In the genomic region with DNA sequence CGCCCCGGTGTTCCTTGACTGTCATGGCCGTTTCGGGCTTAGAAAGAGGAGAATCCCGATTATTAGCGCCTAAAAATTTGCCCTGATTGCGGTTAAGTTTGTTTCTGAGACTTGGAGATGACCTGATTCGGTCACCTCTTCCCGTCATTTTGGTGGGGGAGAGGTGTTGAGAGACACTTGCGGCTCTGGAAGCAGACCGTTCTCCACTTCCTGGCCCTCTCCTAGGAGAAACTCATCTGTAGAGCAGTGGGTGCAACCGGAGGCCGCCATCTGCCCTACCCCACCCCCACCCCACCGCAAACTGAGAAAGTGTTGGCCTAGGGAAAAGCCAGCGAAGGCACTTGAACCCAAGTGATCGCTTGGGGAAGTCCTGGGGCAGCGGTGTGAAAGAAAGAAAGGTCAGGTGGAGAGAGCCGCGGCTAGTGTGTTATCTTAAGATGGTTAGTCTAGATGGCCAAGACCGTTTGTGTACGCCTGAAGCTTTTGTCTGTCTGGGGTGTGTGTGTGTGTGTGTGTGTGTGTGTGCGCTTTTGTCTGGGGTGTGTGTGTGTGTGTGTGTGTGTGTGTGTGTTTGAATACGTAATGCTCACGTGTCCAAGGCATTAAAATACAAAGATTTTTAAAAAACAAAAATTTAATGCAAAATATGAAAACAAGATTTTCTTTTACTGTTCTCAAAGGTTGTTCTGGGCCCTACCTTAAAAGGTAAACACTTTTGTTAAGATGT, we compare ENCODE assay signal across 8 mouse cellular contexts. TPM values are rescaled to one million over a fixed set of nuclear protein-coding genes. Genes with fewer than 3 reads are reported as not detected.
DNase-seq lines count a peak whose midpoint lies in the region; ATAC-seq lines count a peak whose summit lies in the region.

No protein-coding gene starts in this region.

- H3K27ac ChIP-seq in forebrain, embryonic 11.5 days (ENCODE audit: low read depth, low read length), result peak overlapping the region; percentile 99
- H3K27ac ChIP-seq in midbrain, embryonic 12.5 days (replicated peaks), result peak overlapping the region; percentile 99

- H3K9me3 ChIP-seq in forebrain, embryonic 11.5 days (ENCODE audit: control insufficient read depth, low read length), result no peaks in the 10 kb centered on the region
- no peaks in the 10 kb centered on the region for H3K9me3 ChIP-seq in midbrain, embryonic 12.5 days

- peak overlapping the region; percentile 74 for H3K4me2 ChIP-seq in forebrain, embryonic 11.5 days (ENCODE audit: low read depth, low read length, severe bottlenecking)
- H3K4me2 ChIP-seq in midbrain, embryonic 12.5 days (replicated peaks), result peak overlapping the region; percentile 77

- DNase-seq in adrenal gland, postnatal 25 days, result peak; percentile 23
- no peak for DNase-seq in adrenal gland, postnatal 14 days
- DNase-seq in spleen, postnatal 36 days (ENCODE audit: low spot score in 2 of 2), result peak; percentile 21 to 52
- DNase-seq in spleen, adult 12 weeks (ENCODE audit: low spot score), result no peak
- DNase-seq in forebrain, embryonic 11.5 days (ENCODE audit: low spot score), result peak; percentile 80
- peak; percentile 35 to 58 for DNase-seq in kidney, postnatal 36 days
- peak; percentile 64 for DNase-seq in thymus, postnatal 25 days

- H3K27me3 ChIP-seq in forebrain, embryonic 11.5 days (ENCODE audit: control insufficient read depth, insufficient read depth, low read length), result no peaks in the 10 kb centered on the region
- H3K27me3 ChIP-seq in midbrain, embryonic 12.5 days, result no peaks in the 10 kb centered on the region

- H3K36me3 ChIP-seq in forebrain, embryonic 11.5 days (ENCODE audit: control insufficient read depth, insufficient read depth, low read length), result no peaks in the 10 kb centered on the region; the same call in 1 of the 2 replicates
- peaks cover 7% of the 10 kb centered on the region for H3K36me3 ChIP-seq in midbrain, embryonic 12.5 days

- peak overlapping the region; percentile 87 for H3K4me3 ChIP-seq in forebrain, embryonic 11.5 days (ENCODE audit: low read depth, low read length)
- H3K4me3 ChIP-seq in midbrain, embryonic 12.5 days, result peak overlapping the region; percentile 92

- WGBS in forebrain, embryonic 11.5 days, result 1% methylated on average over 24 of the region's 24 CpGs
- WGBS in midbrain, embryonic 12.5 days, result under 1% methylated on average over 24 of the region's 24 CpGs

- ATAC-seq in forebrain, embryonic 11.5 days (replicated peaks; ENCODE audit: low FRiP score), result peak; percentile 75
- ATAC-seq in midbrain, embryonic 12.5 days (ENCODE audit: low FRiP score, low read depth), result peak; percentile 70

- peaks cover 4% of the 10 kb centered on the region for H3K4me1 ChIP-seq in forebrain, embryonic 11.5 days (replicated peaks; ENCODE audit: control insufficient read depth, insufficient read depth, low read length)
- peaks cover 17% of the 10 kb centered on the region for H3K4me1 ChIP-seq in midbrain, embryonic 12.5 days

- peak overlapping the region; percentile 98 for H3K9ac ChIP-seq in forebrain, embryonic 11.5 days (ENCODE audit: low read length)
- peak overlapping the region; percentile 98 for H3K9ac ChIP-seq in midbrain, embryonic 12.5 days (replicated peaks)

RNA-seq across cellular contexts. Expression of a gene that starts 0.8 kb away (rescaled TPM):
- 36.2 and 38.8 TPM in 2 replicates for total RNA-seq in adrenal gland, postnatal 25 days (2021)
- 33.2 and 36.9 TPM in 2 replicates for total RNA-seq in adrenal gland, postnatal 14 days (2021)
- polyA plus RNA-seq in forebrain, embryonic 11.5 days (2014; fragmentation: Nextera tagmentation; extraction: Ambion mirVana), result 58.4 and 59.6 TPM in 2 replicates
- polyA plus RNA-seq in midbrain, embryonic 12.5 days (2016; fragmentation: Nextera tagmentation; extraction: Ambion mirVana), result 60.8 and 63.3 TPM in 2 replicates

RNA-seq across cellular contexts. Expression of a gene that starts 17.0 kb away (rescaled TPM):
- 23.7 and 26.6 TPM in 2 replicates for total RNA-seq in adrenal gland, postnatal 25 days (2021)
- 32.0 and 38.6 TPM in 2 replicates for total RNA-seq in adrenal gland, postnatal 14 days (2021)
- polyA plus RNA-seq in forebrain, embryonic 11.5 days (2014; fragmentation: Nextera tagmentation; extraction: Ambion mirVana), result 0.16 TPM in 1 of 2 replicates, not detected in the other
- polyA plus RNA-seq in midbrain, embryonic 12.5 days (2016; fragmentation: Nextera tagmentation; extraction: Ambion mirVana), result 0.04 TPM in 1 of 2 replicates, not detected in the other

RNA-seq across cellular contexts. Expression of a gene that starts 40.1 kb away (rescaled TPM):
- 94.2 and 116 TPM in 2 replicates for total RNA-seq in adrenal gland, postnatal 25 days (2021)
- total RNA-seq in adrenal gland, postnatal 14 days (2021), result 95.9 and 96.7 TPM in 2 replicates
- 34.6 and 37.2 TPM in 2 replicates for polyA plus RNA-seq in forebrain, embryonic 11.5 days (2014; fragmentation: Nextera tagmentation; extraction: Ambion mirVana)
- 33.5 and 39.0 TPM in 2 replicates for polyA plus RNA-seq in midbrain, embryonic 12.5 days (2016; fragmentation: Nextera tagmentation; extraction: Ambion mirVana)

RNA-seq across cellular contexts. Expression of a gene that starts 49.8 kb away (rescaled TPM):
- total RNA-seq in adrenal gland, postnatal 25 days (2021), result not detected in 2 replicates
- not detected in 2 replicates for total RNA-seq in adrenal gland, postnatal 14 days (2021)
- not detected in 2 replicates for polyA plus RNA-seq in forebrain, embryonic 11.5 days (2014; fragmentation: Nextera tagmentation; extraction: Ambion mirVana)
- not detected in 2 replicates for polyA plus RNA-seq in midbrain, embryonic 12.5 days (2016; fragmentation: Nextera tagmentation; extraction: Ambion mirVana)

Comparison
In these comparisons a context has a peak if more than half of its experiments do, and no peak if none do; other contexts are left out.
1. DNase-seq: peak in adrenal gland, postnatal 25 days (single experiment), spleen, postnatal 36 days (2 of 2), forebrain, embryonic 11.5 days (single experiment), kidney, postnatal 36 days (2 of 2) and thymus, postnatal 25 days (single experiment); none in adrenal gland, postnatal 14 days (single experiment) and spleen, adult 12 weeks (single experiment).